Mouse (Mus musculus) v-Abl transformed pro-B cells (cell line): ENCODE data around the gene Gps1.
"Not testable (repeated sequence)": the region's sequence is repeated elsewhere in the genome, so short reads cannot be mapped to it uniquely, and the experiment has no call there.

Experiments used
- in situ Hi-C, 2 experiments: fragments of 400-800 bp; cut with MboI; formaldehyde crosslinking; loops; one replicate each; pipeline ENCODE4 v1.15.1; 2025; ENCODE audit not compliant: unreplicated experiment in 2 of 2

Gps1 gene

DNA sequence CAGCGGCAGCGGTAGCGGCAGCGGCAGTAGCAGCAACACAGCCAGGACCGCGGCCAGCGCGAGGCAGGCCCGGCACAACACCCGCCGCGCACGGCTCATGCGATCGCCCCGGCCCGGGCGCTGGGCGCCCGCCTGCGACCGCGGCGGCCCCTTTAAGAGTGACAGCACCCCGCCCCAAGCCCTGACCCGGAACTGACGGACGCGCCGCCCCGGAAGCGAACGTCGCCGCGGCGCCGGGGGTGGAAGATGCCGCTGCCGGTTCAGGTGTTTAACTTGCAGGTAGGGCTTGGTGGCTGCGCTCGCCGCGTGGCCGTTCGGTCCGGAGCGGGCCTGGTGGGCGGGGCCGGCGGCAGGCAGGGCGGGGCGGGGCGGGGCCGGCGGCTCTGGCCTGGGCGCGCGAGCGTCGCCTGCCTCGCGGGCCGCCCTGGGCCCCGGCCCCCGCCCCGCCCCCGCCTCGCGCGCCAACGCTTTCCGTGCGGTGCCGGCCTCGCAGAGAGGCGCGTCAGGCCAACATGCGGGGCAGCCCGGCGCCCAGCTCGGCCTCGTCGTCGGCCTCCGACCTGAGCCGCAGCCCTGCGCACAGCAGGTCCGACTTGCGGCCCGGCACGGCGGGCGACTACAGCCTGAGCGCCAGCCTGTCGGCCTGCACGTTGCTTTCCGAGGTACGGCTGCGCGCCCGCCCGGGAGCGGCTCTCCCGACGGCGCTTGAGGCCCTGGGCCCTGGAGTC, at the start of gene Gps1, which contains the start of gene Rfng:
Gps1 (plus strand) TSS at position 209 of the 728 bp plus-strand sequence.
Rfng (minus strand) TSS at position 144 of the 728 bp plus-strand sequence.
- in situ Hi-C loops = loop anchor here in 1 of 2 experiments (25.0 kb wide), 1 partner anchor 172 kb away; the partner anchor contains the start of genes Npb and Pcyt2

DNA sequence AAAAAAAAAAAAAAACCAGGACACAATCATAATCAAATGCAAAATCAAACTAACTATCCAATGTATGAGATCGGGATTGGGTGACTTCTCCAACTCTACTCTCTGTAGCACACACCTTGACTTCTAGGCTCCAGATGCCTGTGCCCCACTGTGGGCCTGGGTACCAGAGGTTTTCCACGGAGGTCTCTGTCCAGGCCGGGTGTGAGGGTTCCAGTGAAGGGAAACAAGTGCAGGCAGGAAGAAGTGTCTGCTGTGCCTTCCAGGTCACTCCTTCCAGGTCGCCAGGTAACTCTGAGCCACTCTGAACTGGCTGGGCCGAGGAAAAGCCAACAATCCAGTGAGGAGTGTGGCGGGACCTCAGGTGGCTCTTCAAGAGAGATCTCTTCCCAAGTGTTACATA, 47.6 kb upstream of the Gps1 start:
- in situ Hi-C loops = no loop called here

- in situ Hi-C loops = no loop called here
These were observed 43.1 kb upstream of the Gps1 start for GRCm38 (mm10) chr11:120740981-120741380.

GRCm38 (mm10) chr11:120744121-120744701, 39.9 kb upstream of the Gps1 start:
- in situ Hi-C loops = no loop called here

- in situ Hi-C loops = no loop called here
These were observed 36.1 kb upstream of the Gps1 start for GRCm38 (mm10) chr11:120747974-120748373.

GRCm38 (mm10) chr11:120749430-120749829, 34.6 kb upstream of the Gps1 start:
- in situ Hi-C loops = no loop called here

- in situ Hi-C loops = no loop called here
These were observed 32.5 kb upstream of the Gps1 start for GRCm38 (mm10) chr11:120751606-120752005.

DNA sequence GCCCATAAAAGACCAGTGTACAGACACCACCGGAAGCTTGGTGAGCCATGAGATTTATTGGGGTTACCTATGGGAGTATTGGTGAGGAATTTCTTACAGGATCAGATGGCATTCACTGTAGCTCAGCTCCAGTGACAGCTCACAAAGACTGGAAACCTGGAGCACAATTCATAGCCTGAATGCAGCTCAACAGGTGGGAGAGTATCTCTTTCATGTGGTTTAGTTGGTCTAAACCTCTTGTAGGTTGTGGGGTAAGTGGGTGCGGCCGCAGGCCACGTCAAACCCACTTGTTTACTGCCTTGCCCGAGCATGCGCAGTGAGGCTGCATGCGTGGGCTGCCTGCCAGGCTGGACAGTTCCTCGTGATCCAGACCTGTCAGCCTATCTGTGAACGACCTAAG, 23.8 kb upstream of the Gps1 start:
- in situ Hi-C loops = no loop called here

DNA sequence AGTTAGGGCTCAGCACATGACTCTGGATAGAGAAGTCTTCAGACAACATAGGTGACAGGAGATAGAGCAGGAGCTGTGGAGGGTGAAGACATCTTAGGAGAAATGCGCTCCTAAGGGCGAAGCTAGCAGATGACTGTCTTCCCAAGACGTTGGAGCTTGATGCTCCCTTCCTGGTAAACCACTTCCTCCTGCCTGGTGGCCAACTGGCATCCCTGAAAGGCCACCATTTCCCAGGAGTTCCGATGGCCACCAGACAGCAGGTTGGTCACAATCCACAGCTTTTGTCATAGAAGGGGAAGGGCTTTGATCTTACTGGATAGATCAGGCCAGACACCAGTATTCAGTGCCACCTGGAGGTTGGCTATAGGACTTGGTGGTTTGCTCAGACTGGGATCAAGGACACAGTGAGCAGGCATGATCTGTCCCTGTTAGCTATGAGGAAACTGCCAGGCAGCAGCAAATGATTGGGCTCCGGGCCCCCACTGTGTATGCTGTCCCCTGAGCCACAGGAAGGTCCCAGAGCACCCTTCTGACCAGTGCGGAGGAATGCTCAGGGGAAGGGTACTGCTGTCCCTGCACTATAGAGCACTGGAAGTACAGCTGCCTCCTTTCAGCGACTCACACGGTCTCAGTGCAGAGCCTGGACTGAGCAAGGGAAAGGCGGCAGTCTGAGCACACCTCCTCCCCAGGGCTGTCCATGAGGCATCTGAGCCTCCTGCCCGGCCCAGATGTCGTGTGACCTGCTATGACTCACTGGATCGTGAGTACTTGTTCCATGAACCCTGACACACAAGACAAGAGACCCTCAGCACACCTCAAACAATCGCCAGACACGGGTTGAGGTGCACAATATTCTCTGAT, 22.0 kb upstream of the Gps1 start:
- in situ Hi-C loops = no loop called here

DNA sequence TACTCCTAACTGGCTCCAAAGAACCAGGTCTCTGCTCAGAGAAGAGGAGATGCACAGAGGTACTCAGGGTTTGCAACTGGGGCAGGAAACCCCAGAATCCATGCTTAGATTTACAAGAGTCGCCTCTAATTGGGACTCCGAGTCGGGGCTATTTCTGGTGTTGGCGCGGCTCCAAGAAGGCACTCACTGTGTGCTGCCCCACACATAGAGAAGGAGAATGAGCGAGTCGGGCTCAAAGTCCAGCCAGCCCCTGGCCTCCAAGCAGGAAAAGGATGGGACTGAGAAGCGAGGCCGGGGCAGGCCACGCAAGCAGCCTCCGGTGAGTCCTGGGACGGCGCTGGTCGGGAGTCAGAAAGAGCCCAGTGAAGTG, 21.4 kb upstream of the Gps1 start, which contains the start of gene Hmga1b:
Hmga1b (plus strand) TSS at position 123 of the 370 bp plus-strand sequence.
- in situ Hi-C loops = not testable (repeated sequence)

DNA sequence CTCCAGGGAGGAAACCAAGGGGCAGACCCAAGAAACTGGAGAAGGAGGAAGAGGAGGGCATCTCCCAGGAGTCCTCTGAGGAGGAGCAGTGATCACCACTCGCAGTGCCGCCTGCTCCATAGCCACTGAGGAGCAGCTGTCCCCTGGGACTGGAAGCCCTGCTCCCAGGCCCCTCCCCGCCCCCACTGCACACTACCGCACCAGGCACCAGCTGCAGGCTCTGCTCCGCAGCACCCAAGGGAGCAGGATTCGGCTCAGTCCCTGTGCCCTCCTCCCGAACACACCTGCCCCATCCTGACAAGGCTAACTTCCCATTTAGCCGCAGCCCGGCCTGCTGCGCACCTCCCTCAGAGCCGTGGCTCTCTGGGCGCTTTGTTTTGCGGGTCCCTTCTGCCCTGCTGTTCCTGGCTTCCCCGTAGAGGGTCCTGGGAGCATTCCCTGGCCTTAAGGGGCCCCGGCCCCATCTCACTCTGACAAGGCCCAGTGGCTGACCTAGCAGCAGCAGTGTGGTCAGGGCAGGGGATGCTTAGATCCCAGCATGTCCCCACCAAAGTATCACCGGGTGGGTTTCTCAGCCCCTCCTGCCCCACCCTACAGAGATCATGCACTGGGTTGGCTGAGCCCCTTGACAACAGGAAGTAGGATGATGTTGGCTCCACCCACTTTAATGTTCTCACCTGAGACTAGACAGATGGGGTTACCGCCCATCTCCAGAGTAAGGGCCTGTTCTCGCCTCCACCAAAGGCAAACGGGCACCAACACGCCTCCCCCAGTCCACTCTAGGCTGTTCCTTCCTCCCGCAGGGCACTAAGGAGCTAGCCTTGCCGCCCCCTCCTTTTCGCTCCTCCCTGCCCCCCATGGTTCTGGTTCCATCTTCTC, 20.7 kb upstream of the Gps1 start:
- in situ Hi-C loops = not testable (repeated sequence)

DNA sequence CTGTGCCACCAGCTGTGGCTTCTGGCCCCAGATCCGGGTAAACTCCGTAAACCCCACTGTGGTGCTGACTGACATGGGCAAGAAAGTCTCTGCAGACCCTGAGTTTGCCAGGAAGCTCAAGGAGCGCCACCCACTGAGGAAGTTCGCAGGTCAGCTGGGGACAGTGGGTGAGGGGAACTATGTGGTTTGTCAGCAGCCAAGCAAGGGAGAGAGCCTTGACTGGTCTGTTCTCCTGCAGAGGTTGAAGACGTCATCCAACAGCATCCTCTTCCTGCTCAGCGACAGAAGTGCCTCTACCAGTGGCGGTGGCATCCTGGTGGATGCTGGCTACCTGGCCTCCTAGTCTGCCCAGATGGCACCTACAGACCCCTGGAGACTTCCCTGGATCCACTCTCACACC, 17.0 kb upstream of the Gps1 start:
- in situ Hi-C loops = not testable (repeated sequence)

DNA sequence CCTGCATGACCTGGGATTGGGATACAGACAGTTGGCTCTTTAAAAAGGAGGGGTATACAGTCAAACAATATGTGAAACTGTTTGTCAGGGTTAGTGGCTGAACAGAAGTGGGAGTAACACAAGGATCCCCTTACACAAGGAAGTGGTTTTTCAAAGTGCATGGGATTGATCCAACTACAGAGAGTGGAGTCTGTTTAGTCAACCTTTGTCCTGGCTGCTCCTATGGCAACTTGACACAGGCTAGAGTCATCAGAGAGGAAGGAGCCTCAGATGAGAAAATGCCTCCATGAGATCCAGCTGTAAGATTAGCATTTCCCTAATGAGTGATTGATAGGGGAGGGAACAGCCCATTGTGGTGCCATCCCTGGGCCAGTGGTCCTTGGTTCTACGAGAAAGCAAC, 15.9 kb upstream of the Gps1 start:
- in situ Hi-C loops = no loop called here

- in situ Hi-C loops = loop anchor here (5.0 to 10.0 kb wide), 3 partner anchors 45 to 288 kb away; partner anchors contain the start of genes Mrpl12 (in 2 of the 2), Dcxr (in 1 of the 2) and Sirt7 (in 1 of the 2)
These were observed 11.3 kb upstream of the Gps1 start for GRCm38 (mm10) chr11:120772749-120773148.

DNA sequence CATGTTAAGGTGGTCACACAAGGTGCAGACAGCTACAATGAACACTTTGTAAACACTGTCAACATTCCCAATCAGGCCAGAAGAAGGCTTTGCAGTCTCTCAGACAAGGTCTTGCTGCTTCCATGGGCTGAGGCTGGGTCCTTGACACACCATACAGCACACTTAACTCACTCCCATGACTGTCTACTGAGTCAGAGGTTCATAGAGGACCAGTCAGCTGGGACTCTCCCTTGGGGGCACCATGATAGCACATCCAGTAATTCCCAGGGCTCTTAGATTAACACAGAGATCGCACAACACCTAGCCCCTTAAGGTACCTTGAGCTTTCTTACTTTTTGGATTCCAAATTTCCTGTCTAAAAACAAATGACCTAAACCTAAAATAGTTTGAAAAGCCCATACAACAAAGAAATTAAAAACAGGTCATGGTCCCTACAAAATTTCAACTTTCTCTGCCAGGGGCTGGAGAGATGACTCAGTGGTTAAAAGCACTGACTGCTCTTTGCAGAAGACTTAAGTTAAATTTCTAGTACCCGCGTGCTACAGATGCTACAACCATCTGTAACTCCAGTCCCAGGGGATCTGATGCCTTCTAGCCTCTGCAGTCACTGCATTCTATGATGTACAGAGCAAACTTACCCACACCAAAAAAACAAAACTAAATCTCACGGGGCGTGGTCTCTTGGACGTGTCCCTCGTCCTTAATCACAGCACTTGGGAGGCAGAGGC, 10.4 kb upstream of the Gps1 start:
- in situ Hi-C loops = loop anchor here (5.0 to 10.0 kb wide), 3 partner anchors 46 to 289 kb away; partner anchors contain the start of genes Mrpl12 (in 2 of the 2), Dcxr (in 1 of the 2) and Sirt7 (in 1 of the 2)

DNA sequence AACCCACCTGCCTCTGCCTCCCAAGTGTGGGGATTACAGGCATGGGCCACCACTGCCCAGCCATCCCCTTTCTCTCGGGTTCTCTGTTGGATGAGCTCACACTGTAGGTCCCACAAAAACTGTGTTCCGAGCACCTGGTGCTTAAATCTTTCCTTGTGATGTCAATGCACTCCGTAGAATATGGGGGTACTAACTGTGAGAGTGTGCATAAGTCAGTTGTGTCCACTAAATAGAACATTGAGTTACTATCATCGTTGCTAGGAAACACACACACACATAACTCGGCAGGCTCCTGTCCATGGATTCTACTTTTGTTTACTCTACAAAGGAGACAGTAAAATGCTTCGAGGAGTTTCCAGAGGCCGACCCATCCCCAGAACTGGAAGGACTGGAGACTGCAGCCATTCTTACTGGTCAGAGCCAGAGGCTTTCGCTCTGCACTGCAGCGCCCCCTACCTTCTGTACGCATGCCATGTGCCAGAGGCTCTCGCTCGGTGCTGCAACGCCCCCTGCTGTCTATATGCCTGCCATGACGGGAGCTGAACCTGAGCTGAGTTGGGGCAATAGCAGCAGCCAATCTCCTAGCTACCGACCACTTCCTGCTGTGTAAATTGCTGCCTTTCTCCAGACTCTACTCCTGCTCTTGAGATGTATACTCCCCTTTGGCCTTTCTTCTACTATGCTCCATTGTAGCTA, 8.2 kb upstream of the Gps1 start:
- in situ Hi-C loops = loop anchor here (5.0 to 25.0 kb wide), 4 partner anchors 54 to 291 kb away; partner anchors contain the start of genes Mrpl12 (in 2 of the 2), Npb (in 1 of the 2), Pcyt2 (in 1 of the 2) and Rac3 (in 1 of the 2)

- in situ Hi-C loops = loop anchor here (5.0 to 25.0 kb wide), 4 partner anchors 55 to 292 kb away; partner anchors contain the start of genes Mrpl12 (in 2 of the 2), Npb (in 1 of the 2), Pcyt2 (in 1 of the 2) and Rac3 (in 1 of the 2)
These were observed 6.9 kb upstream of the Gps1 start for GRCm38 (mm10) chr11:120777123-120777522.

DNA sequence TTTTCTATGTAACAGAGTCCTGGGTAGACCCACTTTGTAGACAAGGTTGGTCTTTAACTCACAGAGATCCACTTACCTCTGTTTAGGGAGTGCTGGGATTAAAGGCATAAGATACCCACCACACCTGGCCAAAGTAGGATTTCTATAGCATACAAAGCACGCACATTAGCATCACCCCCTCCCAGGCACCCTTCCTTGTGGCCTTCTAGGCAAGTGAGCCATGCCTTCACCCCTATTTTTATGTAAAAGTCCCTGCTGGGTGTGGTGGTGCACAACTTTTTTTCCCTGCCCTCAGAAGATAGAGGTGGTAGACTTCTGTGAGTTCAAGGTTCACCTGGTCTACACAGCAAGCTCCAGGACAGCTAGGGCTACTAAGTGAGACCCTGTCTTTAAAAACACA, 4.2 kb upstream of the Gps1 start:
- in situ Hi-C loops = loop anchor here (5.0 to 25.0 kb wide), 4 partner anchors 58 to 295 kb away; partner anchors contain the start of genes Mrpl12 (in 2 of the 2), Npb (in 1 of the 2), Pcyt2 (in 1 of the 2) and Rac3 (in 1 of the 2)
